Mouse (Mus musculus) olfactory bulb, adult 2 months (tissue): ENCODE results near the gene Defa25.
"Not testable (repeated sequence)": the region's sequence is repeated elsewhere in the genome, so short reads cannot be mapped to it uniquely, and the experiment has no call there.

Experiments
- CTCF ChIP-seq: fragments of 200-500 bp; IDR thresholded peaks from 2 replicates; pipeline ENCODE4 v1.5.1; 2012; ENCODE audit warnings: low read depth, mild to moderate bottlenecking, low read length, moderate library complexity; ENCODE audit not compliant: insufficient read depth
- POLR2A ChIP-seq: fragments of 200-500 bp; IDR thresholded peaks from 2 replicates; pipeline ENCODE4 v1.6.1; 2012; ENCODE audit warnings: mild to moderate bottlenecking, low read depth, low read length, moderate library complexity; ENCODE audit not compliant: insufficient read depth

GRCm38 (mm10) chr8:21095950-21096349, 11.7 kb downstream of the Defa25 start, which contains the start of gene Gm14851:
- TF ChIP-seq CTCF, POLR2A: not testable (repeated sequence)
